Mouse (Mus musculus) left cerebral cortex, adult 18-20 months (tissue): ENCODE results near the gene Atp2b2. TPM values are rescaled to one million over a fixed set of nuclear protein-coding genes. Genes with fewer than 3 reads are reported as not detected.

Experiments used
- DNase-seq, 2 experiments: peaks; one replicate each; pipeline ENCODE4 v3.0.0; 2021 to 2022; ENCODE audit warnings: low spot score in 2 of 2, mixed read lengths in 1 of 2
- total RNA-seq, 2 experiments: library from RNA; stranded (reverse); gene quantifications; 2 replicates each; pipeline ENCODE4 v1.2.3; 2021

Atp2b2 gene
- total RNA-seq, 2 experiments from 2014 or later = 569 to 617 TPM

GRCm38 (mm10) chr6:113801233-113801632 is 241.2 kb downstream of the Atp2b2 start:
- DNase-seq = peak; percentile 67 to 83

GRCm38 (mm10) chr6:113799915-113800314 is 242.5 kb downstream of the Atp2b2 start:
- no peak for DNase-seq

GRCm38 (mm10) chr6:113799349-113799748 is 243.1 kb downstream of the Atp2b2 start:
- DNase-seq = no peak

DNA sequence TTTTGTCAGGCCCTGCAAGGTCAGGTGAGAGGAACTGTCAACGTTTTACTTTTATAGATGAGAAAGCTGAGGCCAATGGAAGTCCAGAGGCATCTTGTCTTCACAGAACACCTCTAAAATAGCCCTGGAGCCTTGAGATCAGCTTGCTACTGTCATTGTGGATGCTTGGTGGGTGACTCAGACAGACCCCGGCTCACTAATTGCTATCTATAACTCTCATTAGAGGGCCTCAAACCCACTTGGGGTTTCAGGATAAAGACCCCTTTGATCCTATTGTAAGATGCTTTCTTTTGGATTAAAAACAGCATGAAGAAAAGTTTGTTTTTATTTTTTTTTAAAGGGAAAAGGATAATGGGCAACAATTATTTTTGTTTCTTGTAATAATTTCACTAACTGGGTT is 243.5 kb downstream of the Atp2b2 start:
- DNase-seq = no peak

- peak; percentile 43 to 47 for DNase-seq
Measured at GRCm38 (mm10) chr6:113795241-113795702, 247.1 kb downstream of the Atp2b2 start.

GRCm38 (mm10) chr6:113792368-113792767 is 250.0 kb downstream of the Atp2b2 start:
- DNase-seq = no peak

GRCm38 (mm10) chr6:113791012-113791411 is 251.4 kb downstream of the Atp2b2 start:
- DNase-seq = no peak

- DNase-seq = no peak
Measured at GRCm38 (mm10) chr6:113787459-113787968, 254.9 kb downstream of the Atp2b2 start.

GRCm38 (mm10) chr6:113785658-113786057 is 256.8 kb downstream of the Atp2b2 start:
- DNase-seq = no peak

DNA sequence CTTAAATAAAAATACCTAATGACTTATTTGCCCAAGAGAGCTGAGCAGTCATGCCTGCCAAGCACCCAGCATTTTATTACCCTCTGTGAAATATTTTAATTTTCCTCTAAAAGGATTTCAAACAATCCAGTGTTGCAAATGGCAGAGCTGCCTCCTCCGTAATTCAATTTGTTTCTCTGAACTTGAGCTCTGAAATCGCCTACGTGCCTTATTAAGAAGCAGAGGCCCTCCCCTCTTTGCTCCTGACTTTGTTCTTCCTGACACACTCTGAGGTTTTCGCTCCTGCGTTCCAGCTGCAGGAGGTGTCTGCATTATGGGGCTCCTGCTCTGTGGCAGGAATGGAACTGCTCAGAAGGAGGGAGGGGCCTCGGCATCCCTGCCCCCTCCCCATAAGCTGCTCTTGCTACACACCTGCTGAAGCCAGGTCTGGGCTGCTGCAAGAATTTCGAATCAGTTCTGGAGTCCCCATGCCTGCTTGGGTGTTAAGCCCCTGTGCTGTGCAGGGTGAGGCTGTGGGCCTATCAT is 264.1 kb downstream of the Atp2b2 start:
- DNase-seq = no peak

GRCm38 (mm10) chr6:113768804-113769203 is 273.6 kb downstream of the Atp2b2 start:
- peak in 1 of 2 experiments; percentile 52 for DNase-seq

- DNase-seq = peak; percentile 57
Measured at GRCm38 (mm10) chr6:113761644-113762043, 280.8 kb downstream of the Atp2b2 start.

- DNase-seq = no peak
Measured at GRCm38 (mm10) chr6:113749119-113749685, 293.2 kb downstream of the Atp2b2 start.

DNA sequence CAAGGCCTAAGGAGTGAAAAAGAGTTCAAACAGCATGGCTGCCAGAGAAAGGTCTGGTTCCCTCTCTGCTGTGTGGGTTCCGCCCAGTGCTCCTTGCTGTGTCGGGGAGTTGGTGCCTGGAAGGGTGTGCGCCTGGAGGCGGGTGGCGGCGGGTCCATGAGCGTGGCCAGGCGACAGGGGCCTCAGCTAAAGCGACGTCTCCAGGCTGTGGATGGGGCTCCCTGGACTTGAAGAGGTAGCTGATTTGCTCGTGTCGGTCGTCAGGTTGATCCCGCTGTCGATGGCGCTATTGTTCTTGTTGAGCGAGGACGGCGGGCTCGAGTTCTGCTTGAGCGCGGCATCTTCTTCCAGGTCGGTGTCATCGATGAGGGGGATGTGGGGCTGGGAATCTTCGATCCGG is 294.1 kb downstream of the Atp2b2 start:
- DNase-seq = no peak

DNA sequence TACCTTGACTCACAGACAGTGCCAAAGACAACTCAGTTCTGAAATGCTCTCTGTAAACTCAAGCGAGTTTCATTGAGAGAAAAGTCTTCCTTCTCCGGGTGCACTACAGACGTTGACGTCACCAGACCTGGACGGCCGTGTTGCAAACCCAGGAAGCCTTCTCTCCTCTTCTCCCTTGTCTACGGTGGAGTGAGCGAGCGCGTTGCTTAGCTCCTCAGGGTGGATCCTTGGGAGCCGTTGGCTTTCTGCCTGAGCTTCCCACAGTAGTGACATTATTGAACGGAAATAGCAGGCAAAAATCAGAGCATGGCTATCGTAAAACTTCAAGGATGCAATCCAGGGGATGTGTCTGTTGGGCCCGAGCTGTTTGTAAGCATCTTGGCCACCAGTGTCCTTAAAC is 295.1 kb downstream of the Atp2b2 start:
- peak in 1 of 2 experiments; percentile 45 for DNase-seq

- DNase-seq = no peak
Measured at GRCm38 (mm10) chr6:113745117-113745516, 297.3 kb downstream of the Atp2b2 start.

DNA sequence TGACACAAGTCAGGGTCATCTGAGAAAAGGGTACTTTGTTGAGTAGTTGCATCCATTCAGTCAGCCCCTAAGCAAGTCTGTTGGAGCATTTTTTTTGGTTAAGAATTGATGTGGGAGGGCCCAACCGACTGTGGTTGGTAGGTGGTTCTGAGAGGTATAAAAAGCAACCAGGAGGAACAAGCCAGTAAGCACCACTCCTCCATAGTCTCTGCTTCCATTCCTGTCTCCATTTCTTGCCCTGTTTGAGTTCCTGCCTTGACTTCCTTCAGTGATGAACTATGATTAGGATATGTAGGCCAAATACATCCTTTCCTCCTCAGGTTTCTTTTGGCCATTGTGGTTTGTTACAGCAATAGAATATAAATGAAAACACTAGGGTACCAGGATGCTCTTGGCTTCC is 299.3 kb downstream of the Atp2b2 start:
- no peak for DNase-seq

DNA sequence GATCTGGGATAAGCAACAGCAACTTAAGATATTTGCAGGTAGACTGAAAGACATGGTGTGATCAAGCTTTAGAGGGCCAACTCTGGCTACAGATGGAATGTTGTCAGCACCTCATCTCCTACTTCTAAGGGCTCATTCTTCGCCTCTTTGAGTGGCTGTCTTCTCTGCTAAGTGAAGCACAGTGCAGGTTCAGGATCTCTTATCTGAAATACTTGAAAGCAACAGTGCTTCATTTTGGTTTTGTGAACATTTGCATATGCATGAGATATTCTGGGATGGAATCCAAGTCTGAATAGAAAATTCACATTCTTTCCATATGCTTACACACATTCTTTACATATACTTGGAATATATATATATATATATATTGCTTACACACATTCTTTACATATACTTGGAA is 300.1 kb downstream of the Atp2b2 start:
- DNase-seq = no peak

- DNase-seq = no peak
Measured at GRCm38 (mm10) chr6:113741425-113741824, 301.0 kb downstream of the Atp2b2 start.

DNA sequence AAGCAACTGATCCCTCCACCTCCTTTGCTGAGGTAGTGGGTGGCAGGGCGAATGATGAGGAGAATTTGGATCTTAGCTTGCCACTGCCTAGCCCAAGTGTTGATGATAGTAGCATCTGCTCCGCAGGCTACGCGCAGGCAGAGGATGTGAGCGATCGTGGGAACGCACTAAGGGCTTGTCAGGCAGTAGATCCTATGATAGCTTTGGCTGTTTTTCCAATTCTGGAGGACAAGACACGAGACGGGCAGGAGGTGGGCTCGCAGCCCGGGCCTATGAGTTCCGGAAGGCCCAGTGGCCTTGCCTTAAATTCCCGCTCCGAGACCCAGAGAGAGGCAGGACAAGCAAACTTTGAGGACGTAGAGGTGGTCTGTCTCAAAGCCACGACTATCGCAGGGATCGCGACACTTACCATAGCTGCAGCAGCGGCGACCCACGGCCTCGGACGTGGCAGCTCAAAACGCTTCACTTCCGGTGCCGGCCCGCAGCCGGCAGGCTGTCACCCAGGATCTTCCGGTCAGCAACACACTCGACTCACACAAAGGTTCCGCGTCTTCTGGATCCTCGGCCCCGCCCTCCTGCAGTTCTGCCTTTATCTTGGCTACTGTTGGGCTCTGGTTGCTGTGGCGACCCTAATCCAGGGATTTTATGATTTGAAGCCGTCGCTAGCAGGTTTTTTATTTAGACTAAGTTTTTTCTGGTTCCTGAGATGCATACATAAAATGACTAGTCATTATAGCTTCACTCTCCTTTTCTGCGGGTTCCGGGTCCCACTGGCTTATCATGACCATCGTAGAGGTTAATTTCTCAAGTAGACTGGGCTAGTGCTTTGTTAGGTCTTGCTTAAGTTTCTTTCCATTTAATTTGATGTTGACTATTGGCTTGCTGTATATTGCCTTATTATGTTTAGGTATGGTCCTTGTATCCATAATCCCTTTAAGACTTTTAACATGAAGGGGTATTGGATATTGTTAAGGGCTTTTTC is 301.9 kb downstream of the Atp2b2 start, which contains the start of gene Sec13:
Gene Sec13, minus strand, starts transcription at position 508 of the 982 bp plus-strand sequence.
- peak; percentile 85 to 88 for DNase-seq

DNA sequence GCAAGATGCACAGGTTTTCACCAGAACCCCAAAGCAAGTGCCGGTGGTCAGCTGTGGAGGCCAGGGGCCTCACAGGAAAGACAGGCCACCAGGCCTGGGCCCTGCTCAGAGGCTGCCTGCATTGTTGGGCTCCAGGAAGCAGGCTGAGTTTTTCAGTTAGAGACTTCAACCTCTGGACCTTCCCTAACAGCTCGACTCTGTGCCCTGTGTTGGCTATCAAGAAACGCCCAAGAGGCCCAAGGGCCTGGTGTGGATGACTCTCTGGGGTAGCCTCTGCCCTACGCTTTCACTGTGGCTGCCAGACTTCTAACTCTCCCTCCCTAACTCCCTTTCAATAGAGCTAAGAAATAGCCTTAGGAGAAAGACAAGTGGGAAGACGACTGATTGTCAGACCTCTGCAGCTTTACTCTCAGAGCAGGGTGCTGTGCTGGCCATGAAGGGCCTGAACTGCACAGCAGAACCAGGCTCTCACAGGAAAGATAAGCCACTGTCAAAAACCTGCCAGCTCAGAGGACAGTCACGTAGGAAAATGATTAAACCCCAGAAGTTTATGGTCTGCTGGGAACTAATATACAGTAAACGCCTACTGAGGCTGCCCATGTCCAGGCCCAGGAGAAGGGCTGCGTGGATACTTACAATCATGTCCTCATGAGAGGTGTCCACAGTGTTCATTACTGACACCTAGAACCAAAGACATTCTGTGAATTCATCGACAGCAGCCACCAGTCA is 304.9 kb downstream of the Atp2b2 start:
- DNase-seq = no peak
